Mouse (Mus musculus) mature B cell (primary cell): ENCODE results near the gene Bet1l.

Source experiments
- in situ Hi-C: fragments of 300-500 bp; cut with MboI; formaldehyde crosslinking; loops from 2 replicates; pipeline ENCODE4 v1.14.3; 2019

Bet1l gene

GRCm38 (mm10) chr7:140858746-140859145 lies 1.4 kb upstream of the Bet1l start:
- in situ Hi-C loops, result no loop called here

GRCm38 (mm10) chr7:140856785-140857549 lies 410 bp downstream of the Bet1l start, which contains the start of gene Ric8a:
Ric8a (plus strand) TSS chr7:140856957.
- in situ Hi-C loops, result no loop called here

- in situ Hi-C loops, result no loop called here
These were observed 1.3 kb downstream of the Bet1l start, which contains the start of gene Gm45785 for GRCm38 (mm10) chr7:140855860-140856784. Gm45785 (minus strand) TSS chr7:140856331.

GRCm38 (mm10) chr7:140855181-140855580 lies 2.2 kb downstream of the Bet1l start:
- in situ Hi-C loops, result no loop called here

GRCm38 (mm10) chr7:140854483-140854882 lies 2.9 kb downstream of the Bet1l start:
- in situ Hi-C loops, result no loop called here

- in situ Hi-C loops, result no loop called here
These were observed 4.0 kb downstream of the Bet1l start for GRCm38 (mm10) chr7:140853386-140853785.

GRCm38 (mm10) chr7:140851916-140852315 lies 5.5 kb downstream of the Bet1l start:
- in situ Hi-C loops, result no loop called here

- in situ Hi-C loops, result loop anchor here (5.0 kb wide), 2 partner anchors 54 to 204 kb away; partner anchors contain the start of gene Cox8b
These were observed 8.8 kb downstream of the Bet1l start for GRCm38 (mm10) chr7:140848591-140848990.

GRCm38 (mm10) chr7:140847755-140848580 lies 9.4 kb downstream of the Bet1l start, which contains the start of gene Odf3:
Odf3 (plus strand) TSS chr7:140847805.
- in situ Hi-C loops, result loop anchor here (5.0 kb wide), 2 partner anchors 54 to 204 kb away; partner anchors contain the start of gene Cox8b

- in situ Hi-C loops, result loop anchor here (5.0 kb wide), 2 partner anchors 56 to 206 kb away; partner anchors contain the start of gene Cox8b
These were observed 10.7 kb downstream of the Bet1l start for GRCm38 (mm10) chr7:140846676-140847075.

- in situ Hi-C loops, result loop anchor here (5.0 kb wide), 2 partner anchors 57 to 207 kb away; partner anchors contain the start of gene Cox8b
These were observed 11.7 kb downstream of the Bet1l start for GRCm38 (mm10) chr7:140845683-140846082.

- in situ Hi-C loops, result loop anchor here (5.0 kb wide), 2 partner anchors 57 to 207 kb away; partner anchors contain the start of gene Cox8b
These were observed 12.3 kb downstream of the Bet1l start, which contains the start of gene Scgb1c1 for GRCm38 (mm10) chr7:140844905-140845665. Scgb1c1 (plus strand) TSS chr7:140845547.

- in situ Hi-C loops, result no loop called here
These were observed 13.6 kb downstream of the Bet1l start for GRCm38 (mm10) chr7:140843806-140844205.

GRCm38 (mm10) chr7:140840750-140841735 lies 16.3 kb downstream of the Bet1l start:
- in situ Hi-C loops, result no loop called here

- in situ Hi-C loops, result no loop called here
These were observed 17.8 kb downstream of the Bet1l start for GRCm38 (mm10) chr7:140839556-140839955.

- in situ Hi-C loops, result no loop called here
These were observed 20.9 kb downstream of the Bet1l start for GRCm38 (mm10) chr7:140836243-140837115.

GRCm38 (mm10) chr7:140835758-140836087 lies 21.7 kb downstream of the Bet1l start:
- in situ Hi-C loops, result no loop called here
